Mouse (Mus musculus) kidney, postnatal 14 days (tissue): Measurements from ENCODE around the gene Ptgir.

Experiments
- DNase-seq: peaks from one replicate; pipeline ENCODE4 v3.0.0; 2022; ENCODE audit warnings: mixed read lengths

Gene Ptgir

GRCm38 (mm10) chr7:16906281-16906680 is at the start of gene Ptgir:
Gene Ptgir, plus strand, starts transcription at chr7:16906490.
- peak; percentile 59 for DNase-seq

GRCm38 (mm10) chr7:16858336-16858735 is 48.0 kb upstream of the Ptgir start:
- peak; percentile 39 for DNase-seq

GRCm38 (mm10) chr7:16859902-16860651 is 46.2 kb upstream of the Ptgir start:
- DNase-seq = peak; percentile 48

- no peak for DNase-seq
Measured at GRCm38 (mm10) chr7:16867488-16867887, 38.8 kb upstream of the Ptgir start.

- DNase-seq = peak; percentile 60
Measured at GRCm38 (mm10) chr7:16869497-16869896, 36.8 kb upstream of the Ptgir start.

GRCm38 (mm10) chr7:16871600-16871999 is 34.7 kb upstream of the Ptgir start:
- DNase-seq = no peak

- DNase-seq = no peak
Measured at GRCm38 (mm10) chr7:16872478-16872877, 33.8 kb upstream of the Ptgir start.

- DNase-seq = no peak
Measured at GRCm38 (mm10) chr7:16873392-16873791, 32.9 kb upstream of the Ptgir start.

GRCm38 (mm10) chr7:16874190-16874589 is 32.1 kb upstream of the Ptgir start:
- DNase-seq = peak; percentile 80

- peak; percentile 100 for DNase-seq
Measured at GRCm38 (mm10) chr7:16874756-16875309, 31.5 kb upstream of the Ptgir start.

GRCm38 (mm10) chr7:16875310-16875325 is 31.2 kb upstream of the Ptgir start, which contains the start of gene Dact3:
Gene Dact3, plus strand, starts transcription at chr7:16875317.
- DNase-seq = no peak

GRCm38 (mm10) chr7:16875326-16875725 is 31.0 kb upstream of the Ptgir start:
- no peak for DNase-seq

GRCm38 (mm10) chr7:16876006-16876405 is 30.3 kb upstream of the Ptgir start:
- no peak for DNase-seq

GRCm38 (mm10) chr7:16876608-16877007 is 29.7 kb upstream of the Ptgir start:
- DNase-seq = peak; percentile 44

GRCm38 (mm10) chr7:16877717-16878116 is 28.6 kb upstream of the Ptgir start:
- no peak for DNase-seq

- DNase-seq = peak; percentile 47
Measured at GRCm38 (mm10) chr7:16879796-16880547, 26.3 kb upstream of the Ptgir start.

- no peak for DNase-seq
Measured at GRCm38 (mm10) chr7:16880615-16881014, 25.7 kb upstream of the Ptgir start.

- no peak for DNase-seq
Measured at GRCm38 (mm10) chr7:16883162-16883561, 23.1 kb upstream of the Ptgir start.

- DNase-seq = no peak
Measured at GRCm38 (mm10) chr7:16884334-16884733, 22.0 kb upstream of the Ptgir start.

- peak; percentile 35 for DNase-seq
Measured at GRCm38 (mm10) chr7:16885271-16885776, 21.0 kb upstream of the Ptgir start.

- no peak for DNase-seq
Measured at GRCm38 (mm10) chr7:16885905-16886304, 20.4 kb upstream of the Ptgir start.

GRCm38 (mm10) chr7:16890536-16890935 is 15.8 kb upstream of the Ptgir start:
- peak; percentile 48 for DNase-seq

GRCm38 (mm10) chr7:16890944-16891343 is 15.3 kb upstream of the Ptgir start:
- DNase-seq = peak; percentile 89

GRCm38 (mm10) chr7:16891641-16892351 is 14.5 kb upstream of the Ptgir start, which contains the start of gene Gng8:
Gene Gng8, plus strand, starts transcription at chr7:16891786.
- peak; percentile 89 for DNase-seq
